Mouse (Mus musculus) central nervous system, embryonic 11.5 days (tissue): ENCODE measurements around the gene Mycbpap. TPM values are rescaled to one million over a fixed set of nuclear protein-coding genes. Genes with fewer than 3 reads are reported as not detected.

Source experiments
- polyA plus RNA-seq: library from polyadenylated mRNA; depleted of rRNA; stranded (reverse); fragments of >200 nt; gene quantifications from 2 replicates; pipeline ENCODE4 v1.2.3, GENCODE M21; 2012; rRNA removed

The Mycbpap gene
- 2.9 and 5.7 TPM in 2 replicates for polyA plus RNA-seq

DNA sequence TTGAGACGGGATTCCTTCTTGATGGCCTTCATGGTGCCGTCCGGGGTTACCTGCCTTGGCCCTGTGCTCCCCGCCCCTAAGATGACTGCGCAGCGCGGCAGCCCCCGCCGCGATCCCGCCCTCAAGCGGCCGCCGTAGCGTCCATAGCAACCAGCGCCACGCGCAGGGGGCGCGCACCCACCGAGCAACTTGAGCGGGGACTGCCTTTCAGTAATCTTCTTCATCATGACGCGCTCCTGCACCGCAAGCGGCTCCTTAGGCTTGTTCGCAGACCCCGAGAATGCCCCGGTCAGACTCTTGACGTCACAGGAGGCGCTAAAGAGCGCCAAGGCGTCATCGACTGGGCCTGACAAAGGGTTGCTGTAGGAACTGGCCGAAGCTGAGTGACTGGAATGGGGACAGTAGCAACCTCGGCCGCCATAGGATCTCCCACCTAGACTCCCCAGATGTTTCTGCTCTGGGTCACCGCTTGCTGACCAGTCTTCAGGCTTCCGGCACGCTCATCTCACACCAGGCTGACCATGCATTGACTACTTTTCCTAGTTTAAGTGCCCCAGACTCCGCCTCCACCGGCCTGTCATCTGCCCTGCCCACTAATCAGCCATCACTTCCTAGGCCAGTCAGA lies at the start of gene Mycbpap:
Gene Mycbpap, minus strand, starts transcription at position 524 of the 625 bp plus-strand sequence.

DNA sequence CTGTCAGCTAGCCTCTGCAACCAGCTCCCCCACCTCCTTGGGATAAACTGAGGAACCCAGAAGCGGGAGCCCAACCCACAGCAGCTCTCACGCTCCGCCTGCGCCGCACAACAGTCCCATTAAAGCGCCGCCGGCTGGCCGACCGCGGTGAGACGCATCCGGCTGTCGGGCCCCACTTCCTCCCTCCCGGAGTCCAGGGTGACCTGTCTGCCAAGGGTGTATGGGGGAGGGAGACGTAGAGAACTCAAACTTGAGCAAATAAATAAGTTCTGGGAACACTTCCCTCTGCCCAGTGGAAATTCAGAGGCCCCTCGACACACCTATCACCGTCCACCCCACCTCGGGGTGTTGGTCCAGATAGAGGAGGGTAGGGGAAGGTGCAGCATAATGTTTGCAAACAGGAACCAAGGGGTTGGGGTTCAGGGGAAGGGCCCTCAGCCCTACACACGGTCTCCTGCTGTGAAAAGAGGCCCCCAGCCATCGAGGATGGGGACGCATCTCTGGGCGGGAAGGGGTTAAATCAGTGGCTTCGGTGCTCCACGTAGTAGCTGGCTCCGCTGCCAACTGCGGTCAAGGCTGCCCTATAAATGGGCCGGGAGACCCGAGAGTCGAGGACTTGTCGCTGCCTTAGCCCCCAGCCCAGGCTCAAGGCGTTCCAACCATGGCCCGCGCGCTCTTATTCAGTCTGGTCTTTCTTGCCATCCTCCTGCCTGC lies 43.1 kb upstream of the Mycbpap start, which contains the start of gene Chad:
Gene Chad, plus strand, starts transcription at position 611 of the 714 bp plus-strand sequence.

DNA sequence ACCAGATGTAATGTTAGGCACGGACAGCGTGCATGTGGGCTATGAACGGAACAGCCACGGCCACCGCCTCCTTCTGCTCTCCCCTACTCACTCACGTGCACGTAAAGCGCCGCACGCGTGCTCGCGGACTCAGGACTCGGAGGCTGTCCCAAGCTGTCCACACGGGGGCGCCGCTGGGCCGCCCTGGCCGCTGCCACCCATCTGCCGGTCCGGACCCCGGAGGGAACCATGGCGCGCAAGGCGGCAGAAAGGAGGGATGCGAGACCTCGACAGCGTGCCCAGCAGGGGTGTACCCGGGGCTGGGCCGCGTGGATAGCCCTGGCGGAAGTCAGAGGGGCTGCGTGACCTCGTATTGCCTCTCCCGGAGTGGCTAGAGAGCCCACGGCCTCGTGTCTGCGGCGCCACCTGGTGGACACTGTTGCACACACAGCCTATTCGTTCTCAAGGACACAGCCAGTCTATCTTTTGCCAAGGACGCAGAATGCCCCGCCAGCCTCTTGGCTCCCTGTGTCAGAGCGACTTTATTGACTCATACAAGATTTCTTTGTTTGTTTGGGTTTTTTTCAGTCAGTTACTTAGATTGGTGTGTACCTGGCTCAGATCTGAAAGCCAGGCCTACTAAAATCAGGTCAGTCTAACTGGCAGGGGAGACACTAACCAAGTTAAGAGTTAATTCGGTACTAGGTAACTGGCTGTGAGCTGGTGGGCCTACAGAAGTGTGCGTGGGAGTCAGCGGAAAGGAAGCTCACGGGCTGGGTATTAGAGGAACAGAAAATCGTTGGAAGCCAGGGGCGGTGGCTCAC lies 27.5 kb upstream of the Mycbpap start, which contains the start of gene Rsad1:
Gene Rsad1, minus strand, starts transcription at position 368 of the 803 bp plus-strand sequence.

DNA sequence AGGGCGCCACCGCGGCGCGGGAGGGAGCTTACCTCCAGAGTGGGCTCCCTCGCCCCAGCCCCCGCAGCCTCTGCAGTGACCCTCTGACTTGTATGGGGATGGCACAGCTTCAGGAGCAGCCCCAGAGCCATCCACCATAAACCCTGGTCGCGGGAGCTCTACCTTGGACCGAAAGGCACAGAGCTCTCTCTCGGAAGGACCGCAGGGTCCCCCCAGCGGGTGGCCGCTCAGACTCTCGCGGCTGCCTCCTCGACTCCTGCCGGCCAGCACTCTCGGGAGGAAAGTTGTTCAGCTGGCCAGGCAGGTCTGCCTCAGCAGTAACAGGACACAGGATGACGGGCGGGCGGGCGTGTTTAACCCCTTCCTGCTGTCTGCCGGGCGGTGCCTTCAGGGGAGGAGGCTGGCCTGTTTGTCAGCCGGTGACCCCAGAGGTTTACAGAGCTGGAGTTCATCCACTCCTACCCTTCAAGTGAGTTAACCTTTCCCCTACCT lies 21.8 kb downstream of the Mycbpap start, which contains the start of gene Epn3:
Gene Epn3, minus strand, starts transcription at position 314 of the 492 bp plus-strand sequence.

DNA sequence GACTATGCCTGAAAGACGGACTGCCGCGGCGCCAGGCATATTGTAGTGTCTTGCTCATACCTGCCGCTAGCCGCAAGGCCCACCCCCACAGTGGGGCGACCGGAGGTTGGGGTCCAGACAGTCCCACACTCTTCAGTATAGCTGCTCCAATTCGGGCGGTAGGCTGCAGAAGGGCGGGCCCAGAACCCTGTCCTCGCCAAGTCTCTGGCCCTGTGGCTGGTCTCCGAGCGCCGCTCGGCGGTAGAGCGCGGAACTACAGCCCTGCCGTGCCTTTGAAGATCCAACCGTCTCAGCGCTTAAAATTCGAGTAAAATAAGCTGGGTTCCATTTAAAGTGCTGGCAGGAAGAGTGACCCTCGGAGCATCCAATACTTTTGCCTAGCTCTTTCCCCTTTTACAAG lies 35.5 kb downstream of the Mycbpap start, which contains the start of gene Spata20:
Gene Spata20, minus strand, starts transcription at position 179 of the 400 bp plus-strand sequence.

DNA sequence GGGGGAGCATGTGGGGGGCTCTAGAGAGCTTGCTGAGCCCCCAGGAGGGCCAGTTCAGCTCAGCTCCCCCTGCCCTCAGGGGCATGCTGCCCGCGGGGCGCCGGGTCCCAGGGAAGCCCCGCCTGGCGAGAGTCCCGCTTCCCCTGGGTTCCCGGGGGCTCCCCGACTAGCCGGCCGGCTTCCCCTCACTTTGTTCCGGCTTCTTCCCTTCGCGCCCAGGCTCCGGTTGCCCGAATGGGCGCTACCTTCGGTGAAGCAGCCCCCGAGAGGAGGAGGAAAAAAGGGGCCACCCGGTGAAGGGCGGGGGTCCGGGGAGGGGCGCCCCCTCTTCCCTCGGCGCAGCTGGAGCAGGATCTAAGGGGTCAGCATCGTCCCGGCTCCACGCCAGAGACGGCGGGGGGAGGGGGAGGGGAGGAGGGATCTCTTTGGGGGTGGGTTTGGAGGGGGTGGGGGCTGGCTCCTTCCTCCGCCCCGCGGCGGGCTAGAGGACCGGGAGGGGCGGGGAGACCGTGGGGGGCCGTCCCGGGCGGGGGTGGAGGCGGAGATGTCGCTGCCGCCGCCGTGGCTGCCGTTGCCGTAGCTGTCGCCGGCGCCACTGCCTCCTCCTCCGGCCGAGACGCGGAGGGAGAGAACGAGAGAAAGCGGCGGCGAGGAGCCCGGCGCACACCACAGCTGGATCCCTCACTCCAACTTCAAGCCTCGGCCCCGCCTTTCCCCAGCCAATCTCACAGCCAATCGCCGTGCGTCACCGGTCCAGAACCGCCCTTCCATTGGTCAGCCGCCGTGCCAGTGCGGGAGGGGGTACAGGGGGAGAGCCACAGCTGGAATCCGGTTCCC lies 47.6 kb downstream of the Mycbpap start, which contains the start of gene Cacna1g:
Gene Cacna1g, minus strand, starts transcription at position 492 of the 837 bp plus-strand sequence.

Other genes starting within 250 kb of the Mycbpap start
- gene Gm21885, start 239.9 kb downstream of the Mycbpap start, polyA plus RNA-seq, result not detected in 2 replicates
- gene Luc7l3, start 199.8 kb downstream of the Mycbpap start, polyA plus RNA-seq, result 190 and 384 TPM in 2 replicates
- 49.6 and 60.0 TPM in 2 replicates for gene Ankrd40, start 193.7 kb downstream of the Mycbpap start, polyA plus RNA-seq
- 0.86 and 0.91 TPM in 2 replicates for gene Abcc3, start 128.7 kb downstream of the Mycbpap start, polyA plus RNA-seq
- 128 and 162 TPM in 2 replicates for gene Cacna1g, start 47.5 kb downstream of the Mycbpap start, polyA plus RNA-seq
- gene Spata20, start 35.6 kb downstream of the Mycbpap start, polyA plus RNA-seq, result 0.20 TPM in 2 replicates
- gene Epn3, start 21.8 kb downstream of the Mycbpap start, polyA plus RNA-seq, result 1.0 and 2.1 TPM in 2 replicates
- 7.7 and 8.3 TPM in 2 replicates for gene Rsad1, start 27.5 kb upstream of the Mycbpap start, polyA plus RNA-seq
- 0.10 and 0.55 TPM in 2 replicates for gene Chad, start 43.3 kb upstream of the Mycbpap start, polyA plus RNA-seq
- gene Acsf2, start 80.1 kb upstream of the Mycbpap start, polyA plus RNA-seq, result 13.9 and 20.7 TPM in 2 replicates
- 126 and 129 TPM in 2 replicates for gene Lrrc59, start 108.0 kb upstream of the Mycbpap start, polyA plus RNA-seq
- 96.5 and 117 TPM in 2 replicates for gene Mrpl27, start 132.0 kb upstream of the Mycbpap start, polyA plus RNA-seq
- 42.1 and 54.0 TPM in 2 replicates for gene Eme1, start 132.2 kb upstream of the Mycbpap start, polyA plus RNA-seq
- gene Xylt2, start 155.8 kb upstream of the Mycbpap start, polyA plus RNA-seq, result 26.9 and 27.8 TPM in 2 replicates
- gene Gm11541, start 182.8 kb upstream of the Mycbpap start, polyA plus RNA-seq, result 0.10 TPM in 1 of 2 replicates, not detected in the other
- gene Cdc34b, start 220.0 kb upstream of the Mycbpap start, polyA plus RNA-seq, result 0.05 and 0.16 TPM in 2 replicates